Mouse (Mus musculus) thymus, adult 2 months (tissue): ENCODE data around the gene Olfr522.

Experiments used
- CTCF ChIP-seq: fragments of 200-500 bp; IDR thresholded peaks from 2 replicates; pipeline ENCODE4 v1.5.1; 2012; ENCODE audit warnings: mild to moderate bottlenecking, control low read depth, low read length, moderate library complexity, borderline replicate concordance; ENCODE audit not compliant: control insufficient read depth, poor library complexity, insufficient read depth; ENCODE audit errors: extremely low read depth
- POLR2A ChIP-seq: fragments of 200-500 bp; IDR thresholded peaks from 2 replicates; pipeline ENCODE4 v1.6.1; 2012; ENCODE audit warnings: mild to moderate bottlenecking, low read length, control low read depth, moderate library complexity; ENCODE audit not compliant: control insufficient read depth, poor library complexity, insufficient read depth; ENCODE audit errors: extremely low read depth

- TF ChIP-seq CTCF (no peak), POLR2A (no peak)
Observed at GRCm38 (mm10) chr7:140188391-140189328, 24.1 kb upstream of the Olfr522 start.
